Mouse (Mus musculus) left cerebral cortex, postnatal 14 days (tissue): Measurements from ENCODE around the gene Itga1. TPM values are rescaled to one million over a fixed set of nuclear protein-coding genes. Genes with fewer than 3 reads are reported as not detected.

Source experiments
- DNase-seq, 2 experiments: peaks; one replicate each; pipeline ENCODE4 v3.0.0; 2021 to 2022; ENCODE audit warnings: low spot score in 2 of 2, mixed read lengths in 1 of 2
- intact Hi-C: fragments of 180-260 bp; cut with DNase I; formaldehyde crosslinking; loops from one replicate; pipeline ENCODE4 v1.15.1; 2025
- long read RNA-seq, 2 experiments: library from polyadenylated mRNA; stranded (forward); transcript quantifications; one replicate each; pipeline ENCODE4 v2.0.0; 2021
- total RNA-seq, 2 experiments: library from RNA; stranded (reverse); gene quantifications; 2 replicates each; pipeline ENCODE4 v1.2.3; 2021

The Itga1 gene
- total RNA-seq, result 10 to 100 TPM; 11.2 to 14.5 TPM
- long read RNA-seq, experiment 1, full-length matches to known transcripts, result 6 of 11 reads
- long read RNA-seq, experiment 1, partial matches to known transcripts, result 1 of 11 reads
- long read RNA-seq, experiment 1, other reads (novel, unspliced or antisense), result 4 of 11 reads
- long read RNA-seq, experiment 2, full-length matches to known transcripts, result 5 of 7 reads
- long read RNA-seq, experiment 2, partial matches to known transcripts, result 0 of 7 reads
- long read RNA-seq, experiment 2, other reads (novel, unspliced or antisense), result 2 of 7 reads

DNA sequence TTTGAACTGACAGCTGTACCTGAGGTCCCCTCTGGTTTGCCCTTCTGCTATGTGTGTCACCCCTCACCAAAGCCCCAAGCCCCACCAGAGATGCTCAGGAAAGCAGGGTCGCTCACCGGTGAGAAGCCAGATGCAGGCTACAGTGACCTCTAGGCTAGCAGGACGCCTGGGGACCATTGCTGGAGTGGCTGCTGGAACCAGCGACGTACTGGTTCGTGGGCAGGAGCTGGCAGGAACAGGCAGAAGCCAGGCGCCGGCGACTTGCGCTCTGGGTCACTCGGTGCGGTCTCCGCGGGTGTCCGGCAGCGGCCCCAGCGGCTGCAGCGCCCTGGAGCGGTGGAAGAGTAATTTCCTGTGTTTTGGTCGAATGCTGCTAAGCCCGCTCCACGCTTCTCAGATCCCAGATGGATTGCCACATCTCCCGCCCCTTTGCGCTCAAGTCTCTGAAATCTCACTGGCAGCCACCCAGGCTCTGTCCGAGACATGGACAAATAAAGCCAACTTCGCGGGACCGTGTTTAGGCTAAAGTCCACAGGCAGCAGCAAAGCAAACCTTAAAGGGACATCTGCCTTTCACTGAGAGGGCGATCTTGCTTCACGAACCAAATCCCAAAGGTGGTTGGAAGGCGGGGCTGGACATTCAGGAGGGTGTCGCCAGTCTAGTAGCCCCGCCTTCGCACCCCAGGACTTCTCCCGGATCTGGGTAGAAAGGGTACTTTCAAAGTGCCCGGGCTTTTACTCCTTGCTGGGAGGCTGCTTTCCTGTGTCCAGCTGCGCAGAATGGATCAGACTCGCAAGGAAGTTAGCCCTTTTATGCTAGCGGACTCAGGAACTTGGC is at the start of gene Itga1, which contains the start of gene Gm49395:
Gene Itga1 (minus strand): TSS at position 610 of the 837 bp plus-strand sequence.
Gene Gm49395 (minus strand): TSS at position 567 of the 837 bp plus-strand sequence.
- peak; percentile 9 to 35 for DNase-seq
- intact Hi-C loops, result no loop called here

DNA sequence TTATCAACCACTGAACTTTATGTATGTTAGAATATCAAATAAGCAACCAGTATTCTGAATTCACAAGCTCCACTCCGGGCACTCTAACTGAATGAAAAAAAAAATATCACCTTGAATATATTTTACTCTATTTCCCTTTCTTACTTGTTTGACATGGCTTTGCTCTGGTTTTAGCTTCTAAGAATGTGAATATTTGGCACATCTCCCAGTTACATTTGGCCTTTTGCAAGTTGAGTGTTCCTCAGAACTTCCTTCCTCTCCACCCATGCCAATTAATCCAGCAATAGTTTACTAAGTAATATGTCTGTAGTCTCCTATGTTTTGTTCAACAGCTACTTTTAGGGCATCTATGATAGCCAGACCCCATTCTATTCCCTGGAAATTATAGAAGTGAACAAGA is 48.8 kb upstream of the Itga1 start:
- DNase-seq, result no peak
- intact Hi-C loops, result no loop called here

DNA sequence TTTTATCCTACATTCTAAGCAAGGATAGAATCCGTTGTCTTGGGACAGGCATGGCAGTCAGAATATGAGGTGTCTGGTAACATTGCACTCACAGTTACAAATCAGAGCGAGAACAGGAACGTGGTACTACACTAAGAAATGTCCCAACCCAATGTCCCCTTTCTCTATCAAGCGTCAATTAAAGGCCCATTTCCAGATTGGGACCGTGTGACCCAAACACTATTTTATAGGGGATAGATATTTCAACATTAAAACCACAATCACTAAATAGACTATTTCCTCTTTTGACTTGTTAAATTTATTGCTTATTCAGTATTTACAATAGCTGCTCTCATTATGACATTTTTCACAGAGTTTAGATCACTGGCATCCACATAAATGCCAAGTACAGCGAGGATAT is 48.1 kb upstream of the Itga1 start:
- intact Hi-C loops, result no loop called here
- no peak for DNase-seq

DNA sequence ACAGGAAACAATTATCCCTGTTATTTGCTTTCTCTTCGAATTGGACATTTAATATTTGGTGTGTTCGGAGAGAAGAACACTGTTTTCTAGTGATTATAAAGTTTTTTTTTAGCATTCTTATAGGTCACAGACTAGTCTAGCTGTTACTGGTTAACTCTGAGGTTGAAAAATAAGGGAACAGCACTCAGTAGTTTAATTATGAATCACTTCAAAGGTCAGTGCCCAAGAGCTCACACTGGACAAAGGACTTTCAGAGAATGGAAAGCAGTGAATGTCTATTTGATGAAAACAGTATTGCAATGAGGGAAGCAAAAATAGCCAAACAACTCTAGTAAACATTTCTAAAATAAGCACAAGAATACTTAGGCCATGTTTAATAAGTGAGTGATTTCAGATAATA is 41.8 kb upstream of the Itga1 start:
- DNase-seq, result no peak
- intact Hi-C loops, result no loop called here

DNA sequence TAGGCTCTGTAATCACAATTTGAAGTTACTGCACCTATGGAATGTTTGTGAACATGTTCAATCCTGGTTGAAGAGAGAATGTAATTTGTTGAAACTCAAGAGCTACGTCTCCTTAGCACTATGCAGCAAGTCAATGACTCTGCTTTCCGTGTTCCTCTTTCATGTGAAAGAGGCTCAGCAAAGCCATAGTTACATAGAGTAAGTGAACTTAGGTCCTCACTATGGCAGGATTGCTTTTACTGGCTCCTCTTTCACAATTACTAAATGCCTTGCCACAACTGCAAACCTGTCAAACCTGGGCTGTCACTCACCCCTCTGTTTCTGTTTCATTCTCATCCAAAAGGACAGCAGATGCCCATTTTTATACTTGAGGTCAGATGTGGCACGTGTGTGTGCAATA is 40.3 kb upstream of the Itga1 start:
- intact Hi-C loops, result no loop called here
- no peak for DNase-seq

DNA sequence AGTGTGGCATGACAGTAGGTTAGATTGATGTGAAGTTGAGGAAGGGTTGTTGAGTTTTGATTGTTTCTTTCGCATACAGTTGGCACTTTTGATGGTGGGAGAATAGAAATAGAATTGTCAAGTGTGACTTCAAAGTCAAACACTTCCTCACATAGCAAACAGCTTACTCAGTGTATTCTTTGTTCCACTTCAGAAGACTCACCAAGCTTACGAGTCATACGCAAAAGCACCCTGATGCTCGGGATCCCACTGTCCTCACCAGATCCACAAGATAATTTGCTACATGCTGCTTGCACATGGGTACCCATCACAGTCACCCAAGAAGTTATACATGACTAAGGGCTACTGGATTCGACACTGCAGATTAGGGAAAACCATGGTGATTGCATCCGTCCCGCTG is 36.7 kb upstream of the Itga1 start:
- DNase-seq, result no peak
- intact Hi-C loops, result no loop called here

DNA sequence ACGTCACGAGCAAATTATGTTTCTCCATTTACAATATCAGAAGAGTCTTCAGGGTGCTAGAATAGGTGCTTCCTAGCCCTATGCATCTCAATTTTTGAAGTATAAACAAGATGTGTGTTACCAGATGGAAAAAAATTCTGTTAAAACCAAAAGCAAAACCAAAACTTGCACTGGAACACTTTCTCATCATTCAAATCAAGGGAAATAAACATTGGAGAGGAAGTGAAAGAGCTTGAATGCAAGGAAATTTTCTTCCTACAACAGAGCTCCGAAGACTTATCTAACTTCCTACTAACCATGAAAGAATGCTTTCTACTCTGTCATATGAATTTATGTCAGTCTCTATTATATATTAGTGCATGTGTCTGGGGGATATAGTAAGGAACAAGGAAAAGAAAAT is 35.0 kb upstream of the Itga1 start:
- intact Hi-C loops, result no loop called here
- DNase-seq, result no peak

DNA sequence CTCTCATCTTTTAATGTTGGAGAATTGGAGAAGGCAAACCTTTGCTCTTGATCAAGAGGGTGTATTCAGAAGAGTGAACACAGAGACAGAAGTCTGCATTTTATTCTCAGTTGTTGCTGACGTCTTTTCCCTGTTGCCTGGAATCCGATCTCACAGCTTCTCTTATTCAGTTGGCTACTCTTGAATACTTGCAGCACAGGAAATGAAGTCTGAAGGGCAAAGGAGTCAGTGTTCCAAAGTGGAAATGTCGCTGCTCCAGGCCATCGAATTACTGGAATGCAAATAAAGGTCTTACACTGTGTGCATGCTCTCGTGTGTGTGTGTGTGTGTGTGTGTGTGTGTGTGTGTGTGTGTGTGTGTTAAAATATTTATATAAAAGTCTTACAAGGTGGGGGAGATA is 30.7 kb upstream of the Itga1 start:
- intact Hi-C loops, result no loop called here

DNA sequence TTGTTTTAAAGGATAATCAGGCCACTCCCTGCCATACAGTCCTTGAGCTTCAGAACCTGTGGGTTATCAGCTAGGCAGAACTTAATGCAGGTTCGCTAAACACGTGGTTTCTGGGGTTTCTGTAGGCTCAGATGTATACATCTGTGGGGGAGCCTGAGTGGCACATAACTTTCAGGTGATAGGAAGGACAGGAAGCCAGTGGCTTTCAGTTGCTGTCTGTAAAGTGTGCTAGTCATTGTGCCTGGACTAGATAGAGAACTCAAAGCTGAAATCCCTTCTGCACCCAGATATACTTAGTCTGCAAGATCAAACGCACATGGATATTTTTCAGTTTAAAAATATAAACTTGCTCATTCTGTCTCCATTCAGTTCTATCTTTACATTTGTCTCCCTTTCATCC is 29.6 kb upstream of the Itga1 start:
- no peak for DNase-seq
- intact Hi-C loops, result no loop called here

More for the DNA sequence above, 30.7 kb upstream of the Itga1 start:
- no peak for DNase-seq

DNA sequence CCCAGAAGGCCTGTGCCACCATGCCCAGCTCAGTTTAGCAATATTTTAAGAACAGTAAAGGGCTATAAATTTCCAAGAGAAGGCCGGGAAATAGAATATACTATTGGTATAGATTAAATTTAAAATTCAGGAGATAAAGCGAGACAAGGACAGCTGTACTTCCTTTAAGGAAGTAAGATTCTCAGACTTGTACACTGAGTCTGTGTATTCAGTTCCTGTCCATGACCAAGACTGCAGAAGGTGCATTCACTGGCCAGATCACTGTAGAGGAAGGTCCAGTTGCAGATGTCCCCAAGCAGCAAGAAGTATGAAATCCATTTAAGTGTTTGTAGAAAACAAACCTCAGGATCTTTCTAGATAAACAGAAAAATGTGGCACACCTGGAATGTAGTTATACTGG is 28.3 kb upstream of the Itga1 start:
- DNase-seq, result no peak
- intact Hi-C loops, result no loop called here

DNA sequence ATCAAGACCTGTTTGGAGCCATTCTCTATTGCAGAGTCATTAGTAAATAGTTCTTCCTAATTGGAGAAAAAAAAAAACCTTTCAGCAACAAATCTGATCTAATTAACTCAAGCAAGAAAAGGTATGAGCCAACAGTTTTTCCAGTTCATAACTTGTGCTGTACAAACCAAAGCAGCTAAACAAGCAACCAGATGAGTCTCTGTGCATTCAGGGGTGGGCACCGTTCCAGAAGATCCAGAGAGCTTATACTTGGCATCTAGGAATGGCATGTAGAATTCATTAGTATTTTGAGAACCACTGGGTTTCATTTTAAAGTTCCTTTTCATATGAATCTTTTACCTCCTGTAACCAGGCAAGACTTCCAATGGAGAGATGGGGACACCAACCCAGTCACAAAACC is 26.1 kb upstream of the Itga1 start:
- no peak for DNase-seq
- intact Hi-C loops, result no loop called here

DNA sequence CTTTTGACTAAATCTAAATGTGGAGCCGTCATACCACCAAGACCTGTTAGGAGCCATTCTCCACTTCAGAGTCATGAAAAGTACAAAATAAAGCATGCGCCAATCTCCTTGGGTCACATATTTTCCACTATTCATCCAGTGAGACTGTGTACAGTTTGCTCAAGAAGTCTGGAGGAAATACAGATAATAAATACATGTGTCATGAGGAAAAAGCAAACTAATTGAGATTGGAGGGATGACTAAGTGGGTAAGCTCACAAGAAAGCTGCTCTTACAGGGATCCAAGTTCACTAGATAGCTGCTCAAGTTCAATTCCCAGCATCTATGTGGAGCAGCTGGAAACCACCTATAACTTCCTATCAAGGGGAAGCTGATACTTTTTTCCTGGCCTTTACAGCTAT is 24.8 kb upstream of the Itga1 start:
- no peak for DNase-seq
- intact Hi-C loops, result no loop called here

DNA sequence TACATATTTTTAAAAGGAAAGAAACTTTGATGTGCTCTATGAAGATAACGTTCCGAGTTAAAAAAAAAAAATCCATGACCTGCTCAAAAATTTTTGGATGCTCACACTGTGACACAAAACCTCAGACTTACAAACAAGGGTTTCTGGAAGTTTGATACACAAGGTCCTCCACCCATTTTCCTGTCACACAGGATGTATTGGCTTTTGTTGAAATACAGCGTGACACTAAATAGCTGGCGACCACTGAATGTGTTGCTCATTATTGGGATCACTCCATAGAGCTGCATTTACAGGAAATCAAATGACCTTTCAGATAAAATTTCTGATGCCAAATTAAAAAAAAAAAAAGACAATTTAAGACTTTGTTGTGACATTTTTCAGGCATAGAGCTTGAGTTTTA is 23.4 kb upstream of the Itga1 start:
- no peak for DNase-seq
- intact Hi-C loops, result no loop called here

DNA sequence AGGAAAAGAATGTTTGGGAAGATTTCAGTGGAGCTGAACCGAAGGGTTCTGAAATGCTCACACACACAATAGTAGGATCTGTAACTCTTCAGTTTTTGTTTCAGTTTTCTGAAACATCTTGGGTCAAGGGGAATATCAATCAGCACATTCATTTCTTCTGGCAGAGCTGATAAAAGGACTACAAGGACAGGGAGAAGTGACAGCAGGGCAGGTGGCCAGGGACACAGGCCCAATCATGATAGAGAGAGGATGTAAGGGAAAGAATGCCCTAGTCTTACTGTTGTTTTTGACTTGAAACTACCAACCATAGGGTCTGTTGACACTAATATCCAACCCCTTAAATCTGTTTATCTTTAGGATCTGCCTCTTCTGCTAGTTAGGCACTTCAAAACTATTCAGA is 22.8 kb upstream of the Itga1 start:
- intact Hi-C loops, result no loop called here
- DNase-seq, result no peak

DNA sequence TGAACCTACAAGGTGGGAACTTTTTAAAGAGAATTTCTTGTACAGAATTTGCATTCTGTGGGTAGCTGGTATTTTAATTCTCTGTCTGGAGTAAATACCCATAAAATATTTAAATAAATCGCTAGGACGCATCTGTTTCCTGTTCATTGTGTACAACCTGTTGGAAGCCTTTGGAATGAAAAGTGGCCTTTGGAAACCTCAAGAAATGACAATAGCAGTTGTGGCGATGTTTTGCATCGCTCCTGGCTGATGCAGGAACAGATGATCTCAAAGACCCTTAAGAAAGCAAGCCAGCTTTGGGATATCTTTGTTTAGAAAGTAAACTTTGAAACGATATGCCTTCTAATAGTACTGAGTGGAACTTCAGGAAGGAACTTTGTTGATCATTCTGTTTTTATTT is 17.0 kb upstream of the Itga1 start:
- DNase-seq, result no peak
- intact Hi-C loops, result no loop called here

DNA sequence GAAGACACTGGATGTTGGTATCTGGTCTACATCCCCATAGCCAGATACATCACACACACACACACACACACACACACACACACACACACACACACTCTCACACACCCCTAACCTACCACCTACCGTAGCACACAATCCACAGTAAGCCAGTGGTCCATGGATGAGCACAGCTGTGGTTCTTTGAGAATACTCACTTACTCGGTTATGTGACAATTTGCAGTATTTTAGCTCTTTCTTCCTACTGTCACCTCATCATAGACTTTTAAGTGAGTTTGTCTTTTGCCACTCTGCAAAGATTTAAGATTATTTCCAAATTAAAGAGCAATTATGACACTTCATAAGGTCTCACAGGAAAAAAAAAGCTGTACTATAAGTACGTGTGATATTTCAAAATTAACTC is 16.4 kb upstream of the Itga1 start:
- no peak for DNase-seq
- intact Hi-C loops, result no loop called here

DNA sequence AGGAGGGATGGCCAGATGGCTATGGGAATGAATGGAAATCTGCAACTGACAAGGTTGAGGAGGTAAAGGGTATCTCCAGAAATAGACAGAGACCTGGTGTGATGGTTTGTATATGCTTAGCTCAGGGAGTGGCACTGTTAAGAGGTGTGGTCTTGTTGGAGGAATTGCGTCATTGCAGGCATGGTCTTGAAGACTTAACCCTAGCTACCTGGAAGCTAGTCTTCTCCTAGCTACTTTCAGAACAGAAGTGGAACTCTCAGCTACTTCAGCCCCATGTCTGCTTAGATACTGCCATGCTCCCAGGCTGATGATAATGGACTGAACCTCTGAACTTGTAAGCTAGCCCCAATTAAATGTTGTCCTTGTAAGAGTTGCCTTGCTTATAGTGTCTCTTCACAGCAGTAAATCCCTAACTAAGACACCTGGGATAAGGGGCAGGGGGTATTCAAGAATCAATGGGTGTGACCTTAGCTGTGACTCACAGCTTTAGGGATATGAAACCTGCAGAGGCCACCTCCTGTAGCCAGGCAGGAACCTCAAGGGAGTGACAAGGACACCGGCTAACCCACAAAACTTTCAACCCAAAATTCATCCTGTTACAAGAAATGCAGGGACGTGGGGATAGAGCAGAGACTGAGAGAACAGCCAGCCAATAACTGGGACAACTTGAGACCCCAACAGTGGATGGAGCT is 15.3 kb upstream of the Itga1 start:
- intact Hi-C loops, result no loop called here

DNA sequence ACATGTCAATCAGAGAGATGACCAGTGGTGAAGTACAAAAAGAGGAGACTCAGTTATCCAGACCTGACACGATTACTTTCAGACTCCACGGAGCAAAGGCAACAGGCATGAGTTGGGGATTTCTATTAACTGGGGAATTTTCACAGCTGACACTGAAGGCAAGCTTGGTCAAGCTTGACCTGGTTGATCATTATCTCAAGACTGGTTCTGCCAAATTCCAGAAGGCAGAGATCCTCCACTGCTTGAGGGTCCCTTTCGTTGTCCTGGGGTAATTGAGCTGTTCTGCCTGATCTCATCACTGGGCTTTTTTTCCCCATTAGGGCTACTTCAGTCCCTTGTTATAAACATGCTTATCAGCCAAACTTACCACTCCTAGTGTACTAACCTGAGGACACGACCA is 7.9 kb upstream of the Itga1 start:
- intact Hi-C loops, result no loop called here
- no peak for DNase-seq

More for the DNA sequence above, 15.3 kb upstream of the Itga1 start:
- no peak for DNase-seq

DNA sequence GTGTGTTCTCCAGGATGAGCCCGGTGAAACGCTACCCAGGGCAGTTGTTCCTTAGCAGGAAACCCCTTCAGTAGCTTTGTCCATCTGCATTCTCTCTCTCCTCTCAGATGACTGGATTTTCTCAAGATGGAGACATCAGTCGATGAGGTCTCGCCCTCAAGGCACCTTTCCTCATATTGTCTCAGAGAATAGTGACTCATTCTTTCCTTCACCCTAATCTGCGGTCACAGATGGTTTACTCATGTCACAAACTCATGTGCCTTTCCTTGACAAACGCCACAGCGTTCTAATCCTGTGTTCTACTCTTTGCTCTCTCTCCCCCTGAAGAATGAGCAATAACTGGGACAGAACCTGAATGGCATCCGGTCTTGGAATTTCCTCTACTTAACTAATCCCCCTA is 5.7 kb upstream of the Itga1 start:
- no peak for DNase-seq
- intact Hi-C loops, result no loop called here

DNA sequence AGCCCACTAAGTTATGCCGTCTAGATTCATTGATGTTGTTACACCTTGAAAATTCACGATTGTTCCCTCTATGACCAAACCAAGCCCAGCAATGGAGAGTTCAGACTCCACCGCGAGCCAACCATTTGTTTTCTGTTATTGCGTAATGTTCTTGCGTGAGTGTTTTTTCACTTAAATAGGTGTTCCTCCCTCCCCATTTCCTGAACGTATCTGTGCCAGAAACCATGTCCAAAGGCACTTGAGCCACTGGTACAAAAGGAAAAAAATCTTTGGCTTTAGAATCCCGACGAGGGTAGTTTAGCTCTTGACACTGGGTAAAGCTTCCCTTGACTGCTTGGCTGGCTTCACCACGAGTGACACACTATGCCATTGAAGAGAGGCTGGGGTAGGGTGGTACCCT is 4.4 kb upstream of the Itga1 start:
- no peak for DNase-seq
- intact Hi-C loops, result no loop called here

DNA sequence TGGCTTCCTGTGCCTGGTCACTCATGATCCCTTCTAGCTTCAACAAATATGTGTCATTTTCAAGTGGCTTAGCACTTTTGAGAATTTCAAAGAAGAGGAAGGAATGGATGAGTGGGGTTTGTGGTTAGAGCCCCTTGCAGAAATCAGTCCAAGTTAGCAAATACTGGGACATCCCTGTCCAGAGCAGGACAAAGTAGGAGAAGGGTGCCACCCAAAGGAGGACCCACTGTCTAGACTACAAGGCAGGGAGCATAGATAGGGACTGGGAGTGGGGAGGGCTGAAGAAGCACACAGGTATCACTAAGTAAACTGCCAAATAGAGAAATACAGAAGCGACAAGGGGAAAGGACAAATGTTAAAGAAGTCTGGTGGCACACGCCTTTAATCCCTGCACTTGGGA is 990 bp upstream of the Itga1 start:
- DNase-seq, result no peak
- intact Hi-C loops, result no loop called here
